Mouse (Mus musculus) intestine, embryonic 14.5 days (tissue): ENCODE results near the gene Nolc1. TPM values are rescaled to one million over a fixed set of nuclear protein-coding genes. Genes with fewer than 3 reads are reported as not detected.

ENCODE experiments used
- ATAC-seq: fragments of 200-750 bp; cut with Nextera tagmentation; replicated peaks from 2 replicates; pipeline ENCODE4 v1.8.0; 2017; ENCODE audit warnings: low read depth, moderate number of reproducible peaks, moderate TSS enrichment, moderate library complexity; ENCODE audit not compliant: low FRiP score, low TSS enrichment
- DNase-seq: peaks from one replicate; pipeline ENCODE4 v3.0.0-alpha.2; 2018; ENCODE audit warnings: low spot score
- H3K27ac ChIP-seq: fragments of 300-500 bp; sonication (generic); 2 replicates; pipeline ENCODE4 v1.5.1; 2014; ENCODE audit warnings: low read depth, mild to moderate bottlenecking, control low read depth
- H3K27me3 ChIP-seq: fragments of 300-500 bp; sonication (generic); replicated peaks from 2 replicates; pipeline ENCODE4 v1.6.1; 2014; ENCODE audit warnings: low read length, control low read depth; ENCODE audit not compliant: control insufficient read depth, insufficient read depth
- H3K36me3 ChIP-seq: fragments of 300-500 bp; sonication (generic); 2 replicates; pipeline ENCODE4 v1.6.1; 2014; ENCODE audit warnings: low read length, control low read depth; ENCODE audit not compliant: control insufficient read depth, insufficient read depth
- H3K4me1 ChIP-seq: fragments of 300-500 bp; sonication (generic); replicated peaks from 2 replicates; pipeline ENCODE4 v1.6.1; 2014; ENCODE audit warnings: low read length, control low read depth, mixed read lengths; ENCODE audit not compliant: control insufficient read depth, insufficient read depth
- H3K4me2 ChIP-seq: fragments of 300-500 bp; sonication (generic); 2 replicates; pipeline ENCODE4 v1.6.1; 2014; ENCODE audit warnings: low read length
- H3K4me3 ChIP-seq: fragments of 300-500 bp; sonication (generic); 2 replicates; pipeline ENCODE4 v1.5.1; 2014; ENCODE audit warnings: low read depth, low read length, control low read depth, mixed read lengths
- H3K9ac ChIP-seq: fragments of 300-500 bp; sonication (generic); 2 replicates; pipeline ENCODE4 v1.6.1; 2014; ENCODE audit warnings: mild to moderate bottlenecking, low read length
- H3K9me3 ChIP-seq: fragments of 300-500 bp; sonication (generic); 2 replicates; pipeline ENCODE4 v1.6.1; 2016; ENCODE audit warnings: low read length, control low read depth; ENCODE audit not compliant: control insufficient read depth
- WGBS: fragments of 180-500 bp; shearing (Covaris S2); extraction: QIAGEN DNeasy Blood & Tissue Kit; methylation state at CpG from one replicate; pipeline ENCODE4 v1.1.7; 2014; 5-methylcytosine and 5-hydroxymethylcytosine counted together
- polyA plus RNA-seq: library from polyadenylated mRNA; unstranded; fragments of >200 nt; fragmentation: Nextera tagmentation; extraction: Ambion mirVana; gene quantifications from 2 replicates; pipeline ENCODE4 v1.2.1, GENCODE M21; 2014

Nolc1 gene
- 109 and 110 TPM in 2 replicates for polyA plus RNA-seq

DNA sequence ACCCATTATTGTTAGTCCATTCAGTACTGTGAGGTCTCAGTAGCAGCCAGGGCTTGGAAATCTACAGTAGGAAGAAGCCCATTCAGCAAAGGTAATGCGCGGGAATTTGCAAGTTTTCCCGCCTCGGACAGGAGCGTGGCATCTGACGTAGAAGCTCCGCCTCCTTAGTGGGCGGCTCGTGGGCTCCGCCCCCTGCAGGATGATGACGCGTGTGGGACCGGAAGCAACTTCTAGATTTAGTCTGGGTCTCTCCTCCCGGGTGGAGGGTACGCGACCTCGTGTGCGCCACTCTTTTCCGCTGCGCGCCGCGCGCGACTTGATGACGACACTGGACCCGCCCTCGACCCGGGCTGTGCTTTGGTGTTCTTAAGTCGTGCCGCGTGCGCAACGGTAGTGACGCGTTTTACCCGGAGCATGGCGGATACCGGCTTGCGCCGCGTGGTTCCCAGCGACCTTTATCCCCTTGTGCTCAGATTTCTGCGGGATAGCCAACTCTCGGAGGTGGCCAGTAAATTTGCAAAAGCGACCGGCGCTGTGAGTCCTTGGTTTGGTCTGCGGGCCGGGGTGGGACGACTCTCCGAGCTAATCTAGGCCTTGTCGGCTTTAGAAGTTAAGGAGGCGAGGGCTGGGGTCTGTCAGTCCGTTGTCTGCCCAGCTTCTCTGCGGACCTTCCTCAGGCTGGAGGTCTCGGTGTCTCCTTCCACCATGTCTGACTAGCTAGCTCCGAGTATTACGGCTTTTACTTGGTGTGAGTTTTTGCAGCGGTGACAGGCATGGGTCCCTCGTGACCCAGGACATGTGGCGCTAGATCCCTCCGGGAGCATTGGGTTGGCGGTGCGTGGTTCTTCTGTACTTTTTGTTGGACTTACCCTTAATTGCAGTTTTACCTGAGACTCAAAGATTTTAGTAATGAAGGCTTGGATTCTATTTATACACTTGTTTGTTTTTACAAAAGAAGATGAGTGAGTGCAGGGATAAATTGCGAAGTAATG lies at the start of gene Nolc1:
TSS of gene Nolc1 (plus strand) at position 248 of the 992 bp plus-strand sequence.
- no peaks in the 10 kb centered on the region for H3K27me3 ChIP-seq
- peaks cover 16% of the 10 kb centered on the region for H3K4me1 ChIP-seq
- H3K9ac ChIP-seq: peak within 1 kb of the TSS; percentile 78
- peaks cover 65% of the 10 kb centered on the region for H3K36me3 ChIP-seq
- H3K27ac ChIP-seq: peak within 1 kb of the TSS; percentile 80
- peak; percentile 99 for ATAC-seq
- DNase-seq: peak; percentile 99
- H3K4me2 ChIP-seq: peak within 1 kb of the TSS; percentile 90
- under 1% methylated on average over 66 of the region's 66 CpGs for WGBS
- peak within 1 kb of the TSS; percentile 81 for H3K4me3 ChIP-seq
- no peaks in the 10 kb centered on the region for H3K9me3 ChIP-seq

- Histone ChIP-seq H3K27ac (no peak overlapping the region), H3K4me2 (no peak overlapping the region), H3K4me1 (no peaks in the 10 kb centered on the region), H3K9ac (no peak overlapping the region), H3K9me3 (peaks cover 5% of the 10 kb centered on the region; the same call in 1 of the 2 replicates), H3K36me3 (peaks cover 12% of the 10 kb centered on the region), H3K4me3 (no peak overlapping the region), H3K27me3 (no peaks in the 10 kb centered on the region)
- 54% methylated on average over 8 of the region's 8 CpGs for WGBS
- ATAC-seq (no peak), DNase-seq (no peak)
Measured at GRCm38 (mm10) chr19:46026567-46026966, 49.1 kb upstream of the Nolc1 start.

GRCm38 (mm10) chr19:46028747-46029320 lies 46.8 kb upstream of the Nolc1 start:
- ATAC-seq: no peak
- Histone ChIP-seq H3K4me3 (no peak overlapping the region), H3K9ac (no peak overlapping the region), H3K4me1 (no peaks in the 10 kb centered on the region), H3K27me3 (no peaks in the 10 kb centered on the region), H3K9me3 (peaks cover 5% of the 10 kb centered on the region; the same call in 1 of the 2 replicates), H3K36me3 (peaks cover 35% of the 10 kb centered on the region), H3K27ac (no peak overlapping the region), H3K4me2 (no peak overlapping the region)
- 77% methylated on average over 11 of the region's 11 CpGs for WGBS
- DNase-seq: no peak

- H3K4me1 ChIP-seq: no peaks in the 10 kb centered on the region
- no peak overlapping the region for H3K4me2 ChIP-seq
- H3K4me3 ChIP-seq: no peak overlapping the region
- 82% methylated on average over 1 of the region's 1 CpGs for WGBS
- H3K9ac ChIP-seq: no peak overlapping the region
- ATAC-seq (no peak), DNase-seq (no peak)
- peaks cover 43% of the 10 kb centered on the region for H3K36me3 ChIP-seq
- H3K27me3 ChIP-seq: no peaks in the 10 kb centered on the region
- H3K27ac ChIP-seq: no peak overlapping the region
- peaks cover 5% of the 10 kb centered on the region; the same call in 1 of the 2 replicates for H3K9me3 ChIP-seq
Measured at GRCm38 (mm10) chr19:46029652-46030051, 46.0 kb upstream of the Nolc1 start.

DNA sequence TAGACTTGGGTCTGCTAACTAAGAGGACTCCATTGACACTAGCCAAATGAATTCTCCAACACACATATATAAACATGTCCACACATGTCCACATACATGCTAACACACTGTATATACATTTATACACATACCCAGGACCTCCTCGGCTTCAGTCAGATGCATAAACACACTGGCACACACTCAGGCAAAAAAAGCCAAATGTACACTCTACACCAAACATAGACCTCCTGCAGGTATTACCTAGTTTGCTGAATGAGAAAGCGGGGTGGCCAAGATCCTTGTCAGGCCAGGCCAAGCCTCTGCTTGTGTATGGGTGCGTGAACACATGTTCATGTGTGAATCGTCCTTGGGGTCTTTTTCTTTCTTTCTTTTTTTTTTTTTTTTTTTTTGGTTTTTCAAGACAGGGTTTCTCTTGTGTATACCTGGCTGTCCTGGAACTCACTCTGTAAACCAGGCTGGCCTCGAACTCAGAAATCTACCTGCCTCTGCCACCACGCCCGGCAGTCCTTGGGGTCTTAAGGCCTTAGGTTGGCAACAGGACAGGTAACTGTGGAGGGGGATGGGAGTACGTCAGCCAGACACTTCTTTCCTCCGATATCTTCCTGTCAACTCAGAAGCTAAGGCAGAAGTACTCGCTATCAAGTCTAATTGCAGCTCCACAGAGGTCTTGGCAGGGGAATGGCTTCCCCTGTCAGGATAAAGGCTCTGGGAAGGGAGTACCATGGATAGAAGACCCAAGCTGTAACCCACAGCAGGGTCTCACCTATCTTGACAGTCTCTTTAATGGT lies 45.3 kb upstream of the Nolc1 start:
- no peak overlapping the region for H3K27ac ChIP-seq
- 93% methylated on average over 10 of the region's 10 CpGs for WGBS
- no peaks in the 10 kb centered on the region for H3K4me1 ChIP-seq
- H3K4me3 ChIP-seq: no peak overlapping the region
- H3K9me3 ChIP-seq: peaks cover 5% of the 10 kb centered on the region; the same call in 1 of the 2 replicates
- no peaks in the 10 kb centered on the region for H3K27me3 ChIP-seq
- no peak for ATAC-seq
- H3K36me3 ChIP-seq: peaks cover 50% of the 10 kb centered on the region
- no peak for DNase-seq
- no peak overlapping the region for H3K4me2 ChIP-seq
- H3K9ac ChIP-seq: no peak overlapping the region

- no peak for ATAC-seq
Measured at GRCm38 (mm10) chr19:46031689-46032432, 43.8 kb upstream of the Nolc1 start.

DNA sequence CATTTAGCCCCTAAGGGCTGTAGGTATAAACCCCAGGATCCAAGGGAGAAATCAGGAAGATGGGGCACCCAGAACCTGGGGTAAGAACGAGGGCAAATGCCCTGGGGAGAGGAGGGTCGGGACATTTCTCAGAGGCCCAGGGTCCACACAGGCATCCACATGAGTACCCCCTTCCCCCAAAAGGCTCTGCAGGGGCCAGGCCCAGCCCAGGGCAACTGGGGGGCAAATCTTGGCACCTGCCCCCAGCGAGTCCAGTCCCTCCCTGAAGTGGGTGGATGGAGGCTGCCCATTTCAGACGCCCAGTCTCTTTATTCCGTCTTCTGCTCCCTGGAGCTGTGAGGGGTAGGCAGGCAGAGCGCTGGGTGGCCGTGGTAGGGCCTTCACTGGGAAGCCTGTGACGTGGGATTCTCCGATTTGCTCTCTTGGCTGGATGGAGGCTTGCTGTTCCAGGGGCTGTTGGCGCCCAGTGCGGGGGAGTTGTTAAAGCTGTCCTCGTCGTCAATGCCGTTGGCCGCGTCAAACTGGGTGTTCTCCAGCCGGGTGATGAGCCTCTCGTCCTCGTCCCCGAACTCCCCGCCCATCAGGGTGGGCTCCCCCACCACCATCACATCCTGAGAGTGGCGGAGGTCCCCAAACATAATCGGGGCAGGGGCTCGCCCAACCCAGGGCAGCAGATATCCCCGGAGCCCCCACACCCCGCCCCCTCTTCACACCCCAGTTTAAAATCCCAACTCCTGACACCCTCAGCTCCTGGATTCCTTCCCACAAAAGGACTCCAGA lies 42.7 kb upstream of the Nolc1 start:
- no peak for ATAC-seq
- Histone ChIP-seq H3K9me3 (peaks cover 5% of the 10 kb centered on the region; the same call in 1 of the 2 replicates), H3K9ac (no peak overlapping the region), H3K27ac (no peak overlapping the region), H3K27me3 (no peaks in the 10 kb centered on the region), H3K4me1 (peaks cover 14% of the 10 kb centered on the region), H3K36me3 (peaks cover 64% of the 10 kb centered on the region), H3K4me2 (no peak overlapping the region), H3K4me3 (no peak overlapping the region)
- WGBS: 89% methylated on average over 25 of the region's 26 CpGs
- DNase-seq: no peak

More at GRCm38 (mm10) chr19:46031689-46032432, 43.8 kb upstream of the Nolc1 start:
- Histone ChIP-seq H3K4me2 (no peak overlapping the region), H3K27ac (no peak overlapping the region), H3K9ac (no peak overlapping the region), H3K4me3 (no peak overlapping the region), H3K9me3 (peaks cover 5% of the 10 kb centered on the region; the same call in 1 of the 2 replicates), H3K4me1 (peaks cover 4% of the 10 kb centered on the region), H3K36me3 (peaks cover 64% of the 10 kb centered on the region), H3K27me3 (no peaks in the 10 kb centered on the region)
- no peak for DNase-seq
- WGBS: 83% methylated on average over 9 of the region's 9 CpGs
